Mouse (Mus musculus): ENCODE data around the gene Trrap. TPM values are rescaled to one million over a fixed set of nuclear protein-coding genes. Genes with fewer than 3 reads are reported as not detected.

Trrap gene
- polyA plus RNA-seq, 1 experiment from 2014 or later, result 43.7 TPM

DNA sequence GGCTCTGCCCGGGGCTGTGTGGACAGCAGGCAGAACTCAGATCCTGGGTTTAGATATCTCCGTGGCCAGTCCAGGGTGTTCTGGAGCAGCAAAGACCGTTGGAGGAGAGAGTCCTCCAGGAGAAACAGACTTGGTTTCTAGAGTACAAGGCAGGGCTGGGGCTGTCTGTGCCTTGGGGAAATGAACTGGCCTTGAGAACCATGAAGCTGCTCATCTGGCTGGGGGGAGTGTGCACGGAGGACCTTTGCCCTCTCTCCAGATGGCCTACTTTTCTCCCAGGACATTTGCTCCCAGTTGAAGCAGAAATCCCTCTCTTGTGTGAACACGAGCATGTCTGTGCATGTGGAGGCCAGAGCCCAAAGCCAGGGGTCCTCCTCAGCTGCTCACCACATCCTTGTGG, 104.8 kb downstream of the Trrap start:
- Histone ChIP-seq H3K4me2 (no peak overlapping the region), H3K36me3 (peaks cover 9% of the 10 kb centered on the region), H3K9ac (no peak overlapping the region), H3K4me3 (no peak overlapping the region), H3K27ac (replicated peaks) (no peak overlapping the region), H3K9me3 (no peaks in the 10 kb centered on the region), H3K4me1 (peaks cover 12% of the 10 kb centered on the region), H3K27me3 (replicated peaks) (no peaks in the 10 kb centered on the region)
- ATAC-seq (ENCODE audit: extremely low read depth, insufficient number of reproducible peaks, low FRiP score, low TSS enrichment), result no peak
- 80% methylated on average over 5 of the region's 5 CpGs for WGBS

GRCm38 (mm10) chr5:144872867-144873266, 105.3 kb downstream of the Trrap start:
- WGBS, result 77% methylated on average over 3 of the region's 3 CpGs
- ATAC-seq (ENCODE audit: extremely low read depth, insufficient number of reproducible peaks, low FRiP score, low TSS enrichment), result no peak
- H3K36me3 ChIP-seq, result peaks cover 15% of the 10 kb centered on the region
- H3K27me3 ChIP-seq (replicated peaks), result no peaks in the 10 kb centered on the region
- H3K27ac ChIP-seq (replicated peaks), result no peak overlapping the region
- H3K4me1 ChIP-seq, result peaks cover 12% of the 10 kb centered on the region
- H3K4me2 ChIP-seq, result no peak overlapping the region
- H3K9me3 ChIP-seq, result no peaks in the 10 kb centered on the region
- no peak overlapping the region for H3K9ac ChIP-seq
- no peak overlapping the region for H3K4me3 ChIP-seq

GRCm38 (mm10) chr5:144875227-144875626, 107.7 kb downstream of the Trrap start:
- Histone ChIP-seq H3K9ac (no peak overlapping the region), H3K27ac (replicated peaks) (no peak overlapping the region), H3K4me1 (peaks cover 12% of the 10 kb centered on the region), H3K9me3 (no peaks in the 10 kb centered on the region), H3K4me3 (no peak overlapping the region), H3K4me2 (no peak overlapping the region), H3K27me3 (replicated peaks) (no peaks in the 10 kb centered on the region), H3K36me3 (peaks cover 38% of the 10 kb centered on the region)
- ATAC-seq (ENCODE audit: extremely low read depth, insufficient number of reproducible peaks, low FRiP score, low TSS enrichment), result no peak
- WGBS, result 82% methylated on average over 6 of the region's 6 CpGs

- Histone ChIP-seq H3K4me1 (peaks cover 8% of the 10 kb centered on the region; the same call in 1 of the 2 replicates), H3K36me3 (peaks cover 45% of the 10 kb centered on the region), H3K27me3 (replicated peaks) (no peaks in the 10 kb centered on the region), H3K4me3 (no peak overlapping the region), H3K9ac (no peak overlapping the region), H3K9me3 (no peaks in the 10 kb centered on the region), H3K27ac (replicated peaks) (no peak overlapping the region), H3K4me2 (no peak overlapping the region)
- WGBS, result 6% methylated on average over 13 of the region's 13 CpGs
- ATAC-seq (ENCODE audit: extremely low read depth, insufficient number of reproducible peaks, low FRiP score, low TSS enrichment), result no peak
Observed at GRCm38 (mm10) chr5:144875892-144876291, 108.4 kb downstream of the Trrap start.

DNA sequence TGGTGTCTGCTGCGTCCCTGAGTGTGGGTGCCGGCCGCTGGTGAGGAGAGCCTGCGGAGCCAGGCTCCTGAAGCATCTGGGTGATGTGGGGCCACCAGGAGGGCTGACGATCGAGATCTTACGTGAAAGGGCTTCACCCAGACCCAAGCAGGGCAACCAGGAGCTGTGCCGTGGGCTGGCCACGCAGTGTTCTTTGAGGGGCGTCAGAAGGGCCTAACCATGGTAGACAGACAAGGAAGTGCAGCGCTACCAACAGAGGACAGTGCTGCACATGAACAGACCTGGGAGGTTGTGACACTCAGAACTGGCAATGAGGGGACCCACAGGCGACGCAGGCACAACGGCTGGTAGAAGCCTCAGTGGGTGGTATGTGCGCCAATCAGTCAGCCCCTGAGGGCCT, 109.5 kb downstream of the Trrap start:
- no peaks in the 10 kb centered on the region for H3K27me3 ChIP-seq (replicated peaks)
- H3K9ac ChIP-seq, result no peak overlapping the region
- no peak for ATAC-seq (ENCODE audit: extremely low read depth, insufficient number of reproducible peaks, low FRiP score, low TSS enrichment)
- H3K27ac ChIP-seq (replicated peaks), result no peak overlapping the region
- H3K9me3 ChIP-seq, result no peaks in the 10 kb centered on the region
- 84% methylated on average over 15 of the region's 15 CpGs for WGBS
- no peak overlapping the region for H3K4me3 ChIP-seq
- no peak overlapping the region for H3K4me2 ChIP-seq
- H3K4me1 ChIP-seq, result peaks cover 14% of the 10 kb centered on the region
- peaks cover 56% of the 10 kb centered on the region for H3K36me3 ChIP-seq

DNA sequence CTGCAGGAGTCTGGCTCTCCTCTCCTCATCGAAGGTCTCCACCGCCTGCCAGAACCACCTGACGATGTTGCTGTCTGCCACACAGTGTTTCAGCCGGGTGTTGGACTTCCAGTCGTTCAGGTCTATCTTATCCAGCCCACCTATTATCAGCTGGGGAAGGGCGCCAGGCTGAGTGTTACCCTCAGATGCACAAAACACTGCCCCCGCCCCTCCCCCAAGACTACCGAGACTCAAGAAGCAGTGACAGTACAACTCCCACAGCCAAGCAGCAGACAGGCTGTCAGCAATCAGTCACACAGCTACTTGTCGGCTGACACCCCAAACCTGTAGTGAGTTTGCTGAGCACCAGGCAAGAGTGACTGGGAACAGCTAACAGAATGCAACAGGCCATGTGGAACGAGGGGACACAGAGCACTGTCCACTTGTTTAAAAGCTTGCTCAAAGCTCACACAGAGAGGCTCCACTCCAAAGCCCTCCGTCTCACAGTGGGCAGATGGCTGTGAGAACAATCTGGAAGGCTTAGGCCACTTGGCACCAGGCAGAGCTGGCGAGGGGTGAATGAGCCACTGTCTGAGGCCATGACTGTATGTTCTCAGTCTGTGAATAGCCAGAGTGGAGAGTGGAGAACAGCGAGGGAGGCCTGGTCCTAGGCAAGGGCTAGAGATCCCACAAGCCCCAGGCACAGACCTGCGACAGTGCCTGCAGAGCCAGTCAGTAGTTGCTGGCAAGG, 114.3 kb downstream of the Trrap start:
- H3K9me3 ChIP-seq, result no peaks in the 10 kb centered on the region
- no peak for ATAC-seq (ENCODE audit: extremely low read depth, insufficient number of reproducible peaks, low FRiP score, low TSS enrichment)
- 43% methylated on average over 14 of the region's 14 CpGs for WGBS
- H3K36me3 ChIP-seq, result peaks cover 100% of the 10 kb centered on the region
- H3K27ac ChIP-seq (replicated peaks), result peak overlapping the region; percentile 54; the same call in 1 of the 2 replicates
- no peak overlapping the region for H3K4me2 ChIP-seq
- H3K4me1 ChIP-seq, result peaks cover 15% of the 10 kb centered on the region
- H3K4me3 ChIP-seq, result no peak overlapping the region
- no peaks in the 10 kb centered on the region for H3K27me3 ChIP-seq (replicated peaks)
- peak overlapping the region; percentile 42; the same call in 1 of the 2 replicates for H3K9ac ChIP-seq

- Histone ChIP-seq H3K4me1 (peaks cover 15% of the 10 kb centered on the region), H3K27ac (replicated peaks) (no peak overlapping the region), H3K9me3 (no peaks in the 10 kb centered on the region), H3K36me3 (peaks cover 100% of the 10 kb centered on the region), H3K27me3 (replicated peaks) (no peaks in the 10 kb centered on the region), H3K9ac (no peak overlapping the region), H3K4me3 (no peak overlapping the region), H3K4me2 (no peak overlapping the region)
- no peak for ATAC-seq (ENCODE audit: extremely low read depth, insufficient number of reproducible peaks, low FRiP score, low TSS enrichment)
- 71% methylated on average over 13 of the region's 13 CpGs for WGBS
Observed at GRCm38 (mm10) chr5:144884629-144885217, 117.2 kb downstream of the Trrap start.

DNA sequence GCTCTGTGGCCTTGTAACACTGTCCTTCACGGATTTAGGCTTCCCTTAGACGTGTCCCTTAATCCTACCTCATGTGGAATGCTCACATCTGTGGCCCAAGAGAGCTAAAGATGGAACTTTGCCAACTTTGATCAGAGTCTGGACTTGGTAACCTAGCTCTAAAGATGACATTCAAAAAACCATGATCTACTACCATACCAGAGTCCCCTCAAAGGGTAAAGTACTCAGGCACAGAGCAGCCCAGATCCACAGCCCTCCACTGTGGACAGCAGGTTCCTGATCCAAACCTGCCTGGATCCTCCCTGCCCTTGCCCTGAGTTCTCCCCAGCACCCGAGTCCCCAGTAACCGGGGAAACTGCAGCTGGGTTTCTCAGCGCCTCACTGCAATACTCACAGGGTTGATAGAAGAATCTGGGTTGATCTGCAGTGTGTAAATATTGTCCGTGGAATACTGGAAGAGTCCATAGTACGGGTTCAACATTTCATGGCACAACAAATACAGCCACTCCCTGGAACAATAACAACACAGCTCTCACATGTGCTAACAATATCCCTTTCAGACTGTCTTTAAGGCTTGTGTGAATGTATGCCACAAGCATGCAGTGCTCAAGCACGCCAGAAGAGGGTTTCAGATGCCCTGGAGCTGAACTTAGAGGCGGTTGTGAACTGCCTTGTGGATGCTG, 118.6 kb downstream of the Trrap start:
- peaks cover 15% of the 10 kb centered on the region for H3K4me1 ChIP-seq
- WGBS, result 81% methylated on average over 9 of the region's 9 CpGs
- no peaks in the 10 kb centered on the region for H3K9me3 ChIP-seq
- no peak overlapping the region for H3K27ac ChIP-seq (replicated peaks)
- no peak overlapping the region for H3K9ac ChIP-seq
- H3K4me3 ChIP-seq, result no peak overlapping the region
- H3K27me3 ChIP-seq (replicated peaks), result no peaks in the 10 kb centered on the region
- ATAC-seq (ENCODE audit: extremely low read depth, insufficient number of reproducible peaks, low FRiP score, low TSS enrichment), result no peak
- H3K36me3 ChIP-seq, result peaks cover 100% of the 10 kb centered on the region
- H3K4me2 ChIP-seq, result no peak overlapping the region

GRCm38 (mm10) chr5:144891276-144891675, 123.7 kb downstream of the Trrap start:
- Histone ChIP-seq H3K4me3 (no peak overlapping the region), H3K27me3 (replicated peaks) (no peaks in the 10 kb centered on the region), H3K4me1 (no peaks in the 10 kb centered on the region), H3K4me2 (no peak overlapping the region), H3K36me3 (peaks cover 100% of the 10 kb centered on the region), H3K9me3 (no peaks in the 10 kb centered on the region), H3K9ac (no peak overlapping the region), H3K27ac (replicated peaks) (no peak overlapping the region)
- no peak for ATAC-seq (ENCODE audit: extremely low read depth, insufficient number of reproducible peaks, low FRiP score, low TSS enrichment)
- WGBS, result 80% methylated on average over 11 of the region's 11 CpGs

DNA sequence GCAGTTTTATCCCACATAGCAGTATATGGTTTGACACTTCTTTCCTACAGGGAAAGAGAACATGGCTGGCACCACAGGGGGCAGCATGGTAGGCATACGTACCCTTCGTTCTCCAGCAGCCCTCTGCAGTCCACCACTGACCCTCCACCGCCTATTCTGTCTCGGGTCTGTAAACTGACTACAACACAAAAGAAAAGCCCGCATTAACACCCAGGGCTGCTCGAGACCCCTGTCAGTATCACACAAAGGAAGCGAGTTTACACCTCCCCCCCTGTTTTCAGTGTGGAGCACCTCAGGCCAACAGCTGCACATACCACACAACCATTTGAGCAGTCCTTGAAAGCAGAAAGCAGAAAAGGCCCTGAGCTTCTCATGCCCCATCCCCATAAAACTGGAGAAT, 130.3 kb downstream of the Trrap start:
- Histone ChIP-seq H3K36me3 (peaks cover 75% of the 10 kb centered on the region), H3K4me1 (peaks cover 48% of the 10 kb centered on the region), H3K4me3 (no peak overlapping the region), H3K4me2 (peak overlapping the region; percentile 18), H3K9ac (no peak overlapping the region), H3K9me3 (no peaks in the 10 kb centered on the region), H3K27me3 (replicated peaks) (no peaks in the 10 kb centered on the region), H3K27ac (replicated peaks) (peak overlapping the region; percentile 82)
- ATAC-seq (ENCODE audit: extremely low read depth, insufficient number of reproducible peaks, low FRiP score, low TSS enrichment), result no peak
- WGBS, result 55% methylated on average over 7 of the region's 7 CpGs

DNA sequence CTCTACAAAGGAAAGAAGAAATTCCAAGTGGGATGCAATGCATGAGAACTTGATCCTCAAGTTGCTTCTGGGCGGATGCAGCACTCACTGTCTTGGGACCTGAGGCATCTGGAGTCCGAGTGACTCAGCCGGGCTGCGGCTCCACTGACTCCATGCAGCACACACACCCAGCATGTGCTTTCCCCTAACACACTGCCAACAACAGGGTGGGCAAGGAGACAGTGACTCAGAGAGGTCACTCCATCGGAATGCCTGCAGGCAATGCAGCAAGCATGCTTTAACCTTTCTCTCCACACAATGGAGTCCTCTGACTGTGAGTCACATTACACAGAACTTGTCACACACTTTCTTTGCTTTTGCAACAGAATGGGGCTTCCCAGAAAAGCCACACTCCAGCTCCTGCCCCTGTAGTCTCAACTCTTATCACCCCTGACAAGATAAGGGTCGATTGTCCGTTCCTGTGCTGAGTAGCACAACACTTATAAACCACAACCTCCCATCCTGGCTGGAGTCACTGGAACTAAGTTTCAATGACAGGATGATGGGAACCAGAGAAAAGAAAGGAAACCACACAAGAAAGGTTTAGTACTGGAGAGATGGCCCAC, 131.0 kb downstream of the Trrap start:
- Histone ChIP-seq H3K9ac (peak overlapping the region; percentile 29; the same call in 1 of the 2 replicates), H3K36me3 (peaks cover 68% of the 10 kb centered on the region), H3K27ac (replicated peaks) (peak overlapping the region; percentile 82), H3K9me3 (no peaks in the 10 kb centered on the region), H3K4me1 (peaks cover 49% of the 10 kb centered on the region), H3K4me3 (no peak overlapping the region), H3K27me3 (replicated peaks) (no peaks in the 10 kb centered on the region), H3K4me2 (peak overlapping the region; percentile 18)
- WGBS, result 8% methylated on average over 7 of the region's 7 CpGs
- peak; percentile 58; the same call in 1 of the 2 replicates for ATAC-seq (ENCODE audit: extremely low read depth, insufficient number of reproducible peaks, low FRiP score, low TSS enrichment)
